Comparison of ENCODE assay signal across 8 mouse cellular contexts in the genomic region with DNA sequence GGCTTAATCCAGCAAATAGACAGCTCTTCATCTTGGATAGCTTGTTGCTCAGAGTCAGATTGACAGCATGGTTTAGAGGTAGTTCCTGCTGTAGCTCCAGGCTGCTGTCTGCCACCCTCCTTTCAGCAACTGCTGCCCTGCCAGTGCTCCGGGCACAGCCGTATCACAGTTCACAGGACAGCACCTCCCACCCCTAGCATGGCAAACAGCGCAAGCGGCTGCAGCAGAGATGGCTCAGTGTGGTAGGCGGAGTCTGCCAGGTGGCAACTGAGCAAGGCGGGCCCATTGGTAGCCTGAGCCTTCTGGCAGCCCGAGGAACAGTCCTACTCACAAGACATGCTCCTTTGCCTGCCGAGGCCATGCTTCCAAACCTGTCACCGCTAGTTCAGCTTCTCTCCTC. TPM values are rescaled to one million over a fixed set of nuclear protein-coding genes. Genes with fewer than 3 reads are reported as not detected.
A peak's percentile ranks its signal among the peaks of the same experiment; 100 is the strongest.
DNase-seq lines count a peak whose midpoint lies in the region; ATAC-seq lines count a peak whose summit lies in the region.

No protein-coding gene starts in this region.

- H3K27me3 ChIP-seq in heart, embryonic 13.5 days (replicated peaks) = peaks cover 3% of the 10 kb centered on the region; the same call in 1 of the 2 replicates
- H3K27me3 ChIP-seq in midbrain, embryonic 14.5 days (ENCODE audit: control insufficient read depth, insufficient read depth, low read length) = no peaks in the 10 kb centered on the region

- ATAC-seq in frontal cortex, adult (ENCODE audit: low TSS enrichment) = peak; percentile 93
- 0 out of 2 replicates have a peak, but pooled peaks have one; percentile 31 for ATAC-seq in heart, embryonic 13.5 days (ENCODE audit: extremely low read depth, insufficient number of reproducible peaks, low FRiP score, low TSS enrichment)
- peak; percentile 64 for ATAC-seq in midbrain, embryonic 14.5 days (ENCODE audit: low FRiP score, low TSS enrichment)

- H3K9me3 ChIP-seq in heart, embryonic 13.5 days = no peaks in the 10 kb centered on the region
- no peaks in the 10 kb centered on the region for H3K9me3 ChIP-seq in midbrain, embryonic 14.5 days (ENCODE audit: control insufficient read depth, low read length)

- H3K4me3 ChIP-seq in heart, embryonic 13.5 days = peak overlapping the region; percentile 50
- H3K4me3 ChIP-seq in midbrain, embryonic 14.5 days (replicated peaks; ENCODE audit: low read depth, low read length) = peak overlapping the region; percentile 26

- 5% methylated on average over 9 of the region's 9 CpGs for WGBS in heart, embryonic 13.5 days
- 3% methylated on average over 9 of the region's 9 CpGs for WGBS in midbrain, embryonic 14.5 days

- DNase-seq in frontal cortex, postnatal 25 days (ENCODE audit: low spot score in 2 of 2) = no peak
- DNase-seq in ES-CJ7 (ENCODE audit: low read depth, low spot score) = peak; percentile 78
- DNase-seq in cerebellum, postnatal 10 days = peak; percentile 53 to 70
- peak; percentile 41 for DNase-seq in kidney, postnatal 10 days
- DNase-seq in midbrain, embryonic 14.5 days = peak; percentile 61
- DNase-seq in thymus, postnatal 36 days = peak; percentile 23 to 35

- H3K27ac ChIP-seq in heart, embryonic 13.5 days (replicated peaks) = no peak overlapping the region
- no peak overlapping the region for H3K27ac ChIP-seq in midbrain, embryonic 14.5 days (replicated peaks; ENCODE audit: low read depth, low read length)

- peak overlapping the region; percentile 76 for H3K9ac ChIP-seq in heart, embryonic 13.5 days
- H3K9ac ChIP-seq in midbrain, embryonic 14.5 days (replicated peaks; ENCODE audit: low read length) = peak overlapping the region; percentile 34; the same call in 1 of the 2 replicates

- H3K36me3 ChIP-seq in heart, embryonic 13.5 days = no peaks in the 10 kb centered on the region
- no peaks in the 10 kb centered on the region for H3K36me3 ChIP-seq in midbrain, embryonic 14.5 days (ENCODE audit: control insufficient read depth, insufficient read depth, low read length)

- peaks cover 11% of the 10 kb centered on the region for H3K4me1 ChIP-seq in heart, embryonic 13.5 days
- H3K4me1 ChIP-seq in midbrain, embryonic 14.5 days (ENCODE audit: control insufficient read depth, insufficient read depth, low read length) = no peaks in the 10 kb centered on the region

- H3K4me2 ChIP-seq in heart, embryonic 13.5 days = peak overlapping the region; percentile 76
- H3K4me2 ChIP-seq in midbrain, embryonic 14.5 days (ENCODE audit: low read length) = peak overlapping the region; percentile 59

RNA-seq across cellular contexts. Expression of a gene that starts 27.8 kb away (rescaled TPM):
- 322 and 326 TPM in 2 replicates for polyA plus RNA-seq in heart, embryonic 13.5 days (2015; fragmentation: Nextera tagmentation; extraction: Ambion mirVana)
- 84.6 and 215 TPM in 2 replicates for polyA plus RNA-seq in midbrain, embryonic 14.5 days (2014; fragmentation: Nextera tagmentation; extraction: Ambion mirVana)

Comparison
In these comparisons a context has a peak if more than half of its experiments do, and no peak if none do; other contexts are left out.
1. ATAC-seq: peak in every context shown above with its lines; median percentile 93 in frontal cortex, adult; 64 in midbrain, embryonic 14.5 days; 31 in heart, embryonic 13.5 days.
2. DNase-seq: peak in ES-CJ7 (single experiment), cerebellum, postnatal 10 days (2 of 2), kidney, postnatal 10 days (single experiment), midbrain, embryonic 14.5 days (single experiment) and thymus, postnatal 36 days (2 of 2); none in frontal cortex, postnatal 25 days (0 of 2).